Mouse (Mus musculus) lung, adult 2 months (tissue): ENCODE data around the gene Tmc4. TPM values are rescaled to one million over a fixed set of nuclear protein-coding genes. Genes with fewer than 3 reads are reported as not detected.
A peak's percentile ranks its signal among the peaks of the same experiment; 100 is the strongest.

Source experiments
- DNase-seq: peaks from one replicate; pipeline ENCODE4 v3.0.0; 2022
- H3K4me1 ChIP-seq: fragments of 200-500 bp; 2 replicates; pipeline ENCODE4 v1.6.1; 2011; ENCODE audit warnings: low read length; ENCODE audit not compliant: control insufficient read depth, insufficient read depth
- H3K4me3 ChIP-seq: fragments of 200-500 bp; replicated peaks from 2 replicates; pipeline ENCODE3; 2011; ENCODE audit warnings: low read depth, mild to moderate bottlenecking, control low read depth, low read length; ENCODE audit errors: extremely low read depth
- CTCF ChIP-seq: fragments of 200-500 bp; IDR thresholded peaks from 2 replicates; pipeline ENCODE4 v1.5.1; 2011; ENCODE audit warnings: mild to moderate bottlenecking, low read length, control low read depth; ENCODE audit not compliant: insufficient read depth
- POLR2A ChIP-seq: fragments of 200-500 bp; IDR thresholded peaks from 2 replicates; pipeline ENCODE4 v1.6.1; 2011; ENCODE audit warnings: low read depth, mild to moderate bottlenecking, control low read depth, low read length, borderline replicate concordance; ENCODE audit errors: extremely low read depth
- WGBS: fragments of 180-500 bp; shearing (Covaris S2); methylation state at CpG from one replicate; pipeline ENCODE4 v1.1.7; 2018; 5-methylcytosine and 5-hydroxymethylcytosine counted together
- polyA plus RNA-seq: library from polyadenylated mRNA; depleted of rRNA; stranded (reverse); fragments of >200 nt; gene quantifications from 2 replicates; pipeline ENCODE4 v1.2.3, GENCODE M21; 2012

Tmc4 gene
- polyA plus RNA-seq, 1 experiment, result 83.7 TPM

DNA sequence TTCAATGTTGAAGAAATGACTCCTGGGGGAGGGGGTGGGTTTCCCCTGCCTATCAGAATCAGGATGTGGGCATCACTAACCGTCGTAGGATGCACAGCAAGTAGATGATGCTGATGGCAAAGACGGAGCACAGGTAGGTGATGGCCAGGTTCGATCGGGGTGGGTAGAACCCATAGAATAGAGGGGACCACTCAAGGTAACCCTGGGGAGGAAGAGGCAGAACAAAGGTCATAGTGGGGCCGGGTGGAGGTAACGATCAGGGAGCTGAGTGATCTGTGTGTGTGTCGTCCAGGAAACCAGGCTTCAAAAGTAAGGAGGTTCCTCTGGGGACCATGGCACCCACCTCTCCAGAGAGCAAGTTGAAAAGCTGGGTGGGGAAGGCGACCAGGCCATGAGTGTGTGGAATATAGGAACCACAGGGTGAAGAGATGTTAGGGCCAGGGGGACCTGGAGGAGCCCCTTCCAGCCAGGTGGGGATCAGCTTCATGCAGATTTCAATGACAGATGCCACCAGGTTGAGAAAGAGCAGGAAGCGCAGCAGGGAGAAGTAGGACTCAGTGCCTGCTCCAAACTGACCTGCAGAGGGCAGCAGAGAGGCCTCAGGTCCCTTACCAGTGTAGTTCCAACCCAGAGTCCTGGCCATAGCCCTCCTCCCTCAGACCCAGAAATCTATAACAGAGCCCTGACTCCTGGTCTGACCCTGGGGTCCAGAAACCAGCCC is 2.7 kb downstream of the Tmc4 start:
- H3K4me1 ChIP-seq, result no peaks in the 10 kb centered on the region
- 68% methylated on average over 10 of the region's 10 CpGs for whole genome bisulfite sequencing
- H3K4me3 ChIP-seq, result no peak overlapping the region
- peak; percentile 76 for DNase-seq
- TF ChIP-seq CTCF (peak; percentile 99), POLR2A (no peak)

DNA sequence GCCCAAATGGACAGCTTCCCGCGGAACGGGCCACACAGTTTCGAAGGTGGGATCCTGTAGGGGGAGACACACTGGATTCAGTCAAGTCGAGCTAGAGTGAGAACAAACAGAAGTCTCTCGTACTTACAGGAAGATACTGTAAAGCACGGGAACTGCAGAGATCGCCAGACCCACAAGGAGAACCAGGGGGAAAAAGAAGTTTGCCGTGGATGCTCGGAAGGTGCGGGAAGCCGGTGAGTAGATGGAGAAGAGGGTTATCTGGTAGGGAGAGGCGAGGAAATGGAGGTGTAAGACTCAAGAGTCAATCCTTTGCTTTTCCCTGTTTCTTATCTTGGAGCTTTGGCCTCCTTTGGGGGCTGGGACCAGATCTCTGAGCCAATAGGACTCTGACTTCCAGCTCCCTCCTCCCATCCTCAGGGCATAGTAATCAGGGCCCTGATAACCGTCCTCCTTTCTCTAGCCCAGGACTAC is 10.4 kb downstream of the Tmc4 start:
- 29% methylated on average over 14 of the region's 14 CpGs for WGBS
- TF ChIP-seq CTCF (no peak), POLR2A (no peak)
- peak; percentile 17 for DNase-seq
- Histone ChIP-seq H3K4me3 (no peak overlapping the region), H3K4me1 (peaks cover 8% of the 10 kb centered on the region)

GRCm38 (mm10) chr7:3665215-3666114 is 11.9 kb downstream of the Tmc4 start, which contains the start of gene Leng1:
Gene Leng1, minus strand, starts transcription at chr7:3665840.
- H3K4me3 ChIP-seq, result peak within 1 kb of the TSS; percentile 89
- peak; percentile 95 for DNase-seq
- WGBS, result 2% methylated on average over 45 of the region's 45 CpGs
- peak; percentile 97; the same call in 1 of the 2 replicates for TF ChIP-seq POLR2A
- TF ChIP-seq CTCF, result no peak
- peaks cover 8% of the 10 kb centered on the region for H3K4me1 ChIP-seq

- 20% methylated on average over 15 of the region's 15 CpGs for WGBS
- Histone ChIP-seq H3K4me3 (peak overlapping the region; percentile 89), H3K4me1 (peaks cover 8% of the 10 kb centered on the region)
- no peak for DNase-seq
- TF ChIP-seq POLR2A, result no peak
- no peak for TF ChIP-seq CTCF
Measured at GRCm38 (mm10) chr7:3664524-3665214, 12.7 kb downstream of the Tmc4 start.

DNA sequence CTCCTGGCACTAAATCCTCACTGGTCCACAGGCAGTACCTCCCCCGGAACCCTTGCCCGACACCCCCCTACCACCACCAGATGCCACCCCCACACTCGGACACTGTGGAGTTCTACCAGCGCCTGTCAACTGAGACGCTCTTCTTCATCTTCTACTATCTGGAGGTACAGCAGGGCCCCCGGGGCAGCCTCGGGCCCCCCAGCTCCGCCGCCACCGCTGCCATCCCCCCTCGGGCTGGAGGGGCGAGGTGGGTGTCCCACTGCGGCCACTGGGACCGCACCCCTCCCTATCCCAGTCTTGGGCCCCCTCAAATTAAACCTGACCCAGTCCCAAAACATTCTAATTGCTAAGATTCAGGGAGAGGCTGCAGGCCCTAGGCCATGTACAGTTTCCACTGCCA is 18.8 kb downstream of the Tmc4 start:
- WGBS, result 88% methylated on average over 14 of the region's 14 CpGs
- Histone ChIP-seq H3K4me1 (no peaks in the 10 kb centered on the region), H3K4me3 (no peak overlapping the region)
- no peak for DNase-seq
- TF ChIP-seq POLR2A (no peak), CTCF (no peak)

- DNase-seq, result no peak
- WGBS, result 73% methylated on average over 4 of the region's 4 CpGs
- no peaks in the 10 kb centered on the region for H3K4me1 ChIP-seq
- TF ChIP-seq POLR2A, result no peak
- TF ChIP-seq CTCF, result no peak
- no peak overlapping the region for H3K4me3 ChIP-seq
Measured at GRCm38 (mm10) chr7:3656966-3657365, 20.4 kb downstream of the Tmc4 start.

- peaks cover 15% of the 10 kb centered on the region; the same call in 1 of the 2 replicates for H3K4me1 ChIP-seq
- H3K4me3 ChIP-seq, result no peak overlapping the region
- TF ChIP-seq CTCF (no peak), POLR2A (no peak)
- 50% methylated on average over 4 of the region's 4 CpGs for WGBS
- DNase-seq, result no peak
Measured at GRCm38 (mm10) chr7:3646641-3647040, 30.7 kb downstream of the Tmc4 start.

GRCm38 (mm10) chr7:3646188-3646587 is 31.2 kb downstream of the Tmc4 start:
- peak overlapping the region; percentile 82 for H3K4me3 ChIP-seq
- WGBS, result 3% methylated on average over 9 of the region's 9 CpGs
- TF ChIP-seq CTCF (no peak), POLR2A (no peak)
- no peak for DNase-seq
- H3K4me1 ChIP-seq, result peaks cover 15% of the 10 kb centered on the region; the same call in 1 of the 2 replicates
